Mouse (Mus musculus) erythroblast, embryonic 14.5 days (primary cell): ENCODE results near the gene Ggt1.

Source experiments
- GATA1 ChIP-seq: IDR thresholded peaks from 2 replicates; pipeline ENCODE4 v1.6.1; 2012; ENCODE audit warnings: low read length, inconsistent platforms, mixed read lengths
- TAL1 ChIP-seq: IDR thresholded peaks from 3 replicates; pipeline ENCODE4 v1.6.1; 2012; ENCODE audit warnings: low read length, inconsistent platforms, mixed read lengths

DNA sequence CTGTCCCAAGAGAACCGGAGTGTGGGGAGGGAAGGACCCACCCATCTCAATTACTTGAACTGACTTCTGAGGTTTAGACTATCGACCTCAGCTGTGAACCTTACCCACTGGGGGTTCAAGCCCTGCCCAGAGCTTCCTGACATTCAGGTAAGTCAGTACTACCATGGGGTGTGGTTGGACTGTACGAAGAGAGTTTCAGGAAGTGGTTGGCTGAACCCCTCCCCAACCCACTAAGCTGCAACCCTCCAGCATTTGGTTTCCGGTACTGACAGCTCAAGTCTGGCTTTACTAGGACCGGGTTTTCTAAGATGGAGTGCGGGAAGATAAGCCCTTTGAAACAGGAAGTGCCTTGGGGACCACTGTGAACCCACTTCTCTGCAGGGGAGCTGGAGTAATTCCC, 4.0 kb downstream of the Ggt1 start:
- TF ChIP-seq GATA1 (no peak), TAL1 (no peak)
